Mouse (Mus musculus) MEL (cell line): Measurements from ENCODE around the gene Zfp277. TPM values are rescaled to one million over a fixed set of nuclear protein-coding genes. Genes with fewer than 3 reads are reported as not detected.

ENCODE experiments used
- DNase-seq: peaks from one replicate; pipeline ENCODE4 v3.0.0; 2011; ENCODE audit warnings: low read depth, low spot score
- H3K27ac ChIP-seq: 2 replicates; pipeline ENCODE4 v1.5.1; 2012; ENCODE audit warnings: low read depth, mild to moderate bottlenecking, control low read depth, low read length, moderate library complexity; ENCODE audit not compliant: control insufficient read depth
- H3K27me3 ChIP-seq, 2 experiments: fragments of 150-350 bp in 1 of 2; sonication (generic) in 1 of 2; 2 replicates each; pipeline ENCODE4 v1.6.1; 2012; ENCODE audit warnings: low read length in 2 of 2, mild to moderate bottlenecking in 2 of 2, improper control_type of control experiment in 1 of 2, moderate library complexity in 1 of 2; ENCODE audit not compliant: insufficient read depth in 2 of 2, control insufficient read depth in 1 of 2
- H3K36me3 ChIP-seq, 2 experiments: 2 replicates each; pipeline ENCODE4 v1.6.1; 2012 to 2014; ENCODE audit warnings: low read length in 2 of 2, improper control_type of control experiment in 1 of 2, inconsistent platforms in 1 of 2, mild to moderate bottlenecking in 1 of 2; ENCODE audit not compliant: insufficient read depth in 2 of 2, control insufficient read depth in 1 of 2
- H3K4me1 ChIP-seq, 2 experiments: fragments of 150-350 bp in 1 of 2; sonication (generic) in 1 of 2; 2 replicates each; pipeline ENCODE4 v1.6.1; 2012; ENCODE audit warnings: low read length in 2 of 2, improper control_type of control experiment in 1 of 2, mild to moderate bottlenecking in 1 of 2; ENCODE audit not compliant: insufficient read depth in 2 of 2, control insufficient read depth in 1 of 2
- H3K4me3 ChIP-seq, 2 experiments: fragments of 150-350 bp in 1 of 2; sonication (generic) in 1 of 2; 2 replicates each; pipeline ENCODE4 v1.5.1; 2012; ENCODE audit warnings: low read depth in 2 of 2, low read length in 2 of 2, mild to moderate bottlenecking in 2 of 2, moderate library complexity in 2 of 2, control low read depth in 1 of 2, improper control_type of control experiment in 1 of 2; ENCODE audit not compliant: control insufficient read depth in 1 of 2, insufficient read depth in 1 of 2
- H3K79me2 ChIP-seq: 2 replicates; pipeline ENCODE4 v1.6.1; 2012; ENCODE audit warnings: mild to moderate bottlenecking, low read length, moderate library complexity; ENCODE audit not compliant: control insufficient read depth, poor library complexity, insufficient read depth
- H3K9ac ChIP-seq: 2 replicates; pipeline ENCODE4 v1.6.1; 2012; ENCODE audit warnings: low read depth, mild to moderate bottlenecking, control low read depth, low read length, moderate library complexity; ENCODE audit not compliant: control insufficient read depth, poor library complexity, severe bottlenecking
- H3K9me3 ChIP-seq: fragments of 150-350 bp; sonication (generic); replicated peaks from 2 replicates; pipeline ENCODE4 v1.6.1; 2012; ENCODE audit warnings: mild to moderate bottlenecking, low read length, improper control_type of control experiment, moderate library complexity; ENCODE audit not compliant: insufficient read depth
- CHD2 ChIP-seq: IDR thresholded peaks from 2 replicates; pipeline ENCODE4 v1.6.1; 2011; ENCODE audit warnings: low read length, improper control_type of control experiment
- E2F4 ChIP-seq: IDR thresholded peaks from 2 replicates; pipeline ENCODE4 v1.6.1; 2011; ENCODE audit warnings: low read depth, low read length, improper control_type of control experiment, borderline replicate concordance
- EP300 ChIP-seq, 2 experiments: IDR thresholded peaks; 2 replicates each; pipeline ENCODE4 v1.6.1; 2011; ENCODE audit warnings: improper control_type of control experiment in 2 of 2, low read length in 2 of 2, low read depth in 1 of 2, mild to moderate bottlenecking in 1 of 2
- GABPA ChIP-seq: IDR thresholded peaks from 2 replicates; pipeline ENCODE4 v1.6.1; 2012; ENCODE audit warnings: low read depth, mild to moderate bottlenecking, inconsistent platforms, low read length, improper control_type of control experiment, moderate library complexity
- GATA1 ChIP-seq: IDR thresholded peaks from 2 replicates; pipeline ENCODE4 v1.6.1; 2011; ENCODE audit warnings: low read depth, low read length, improper control_type of control experiment
- MAFK ChIP-seq: IDR thresholded peaks from 2 replicates; pipeline ENCODE4 v1.6.1; 2011; ENCODE audit warnings: low read depth, mild to moderate bottlenecking, low read length, improper control_type of control experiment, borderline replicate concordance
- MAX ChIP-seq: IDR thresholded peaks from 2 replicates; pipeline ENCODE4 v1.6.1; 2011; ENCODE audit warnings: low read length, improper control_type of control experiment
- MXI1 ChIP-seq: IDR thresholded peaks from 2 replicates; pipeline ENCODE4 v1.6.1; 2011; ENCODE audit warnings: mild to moderate bottlenecking, low read depth, low read length, improper control_type of control experiment
- MYC ChIP-seq: IDR thresholded peaks from 2 replicates; pipeline ENCODE4 v1.6.1; 2011; ENCODE audit warnings: low read depth, mild to moderate bottlenecking, low read length, improper control_type of control experiment, moderate library complexity
- NELFE ChIP-seq: IDR thresholded peaks from 2 replicates; pipeline ENCODE4 v1.6.1; 2011; ENCODE audit warnings: low read depth, low read length, improper control_type of control experiment
- NRF1 ChIP-seq: IDR thresholded peaks from 2 replicates; pipeline ENCODE4 v1.6.1; 2014; ENCODE audit warnings: low read depth, mild to moderate bottlenecking, inconsistent platforms, low read length, improper control_type of control experiment, moderate library complexity; ENCODE audit not compliant: poor library complexity, insufficient read depth, severe bottlenecking
- POLR2AphosphoS2 ChIP-seq: IDR thresholded peaks from 2 replicates; pipeline ENCODE4 v1.6.1; 2011; ENCODE audit warnings: low read length, improper control_type of control experiment
- RCOR1 ChIP-seq: IDR thresholded peaks from 2 replicates; pipeline ENCODE4 v1.6.1; 2012; ENCODE audit warnings: low read depth, mild to moderate bottlenecking, inconsistent platforms, low read length, improper control_type of control experiment
- SIN3A ChIP-seq: IDR thresholded peaks from 2 replicates; pipeline ENCODE4 v1.6.1; 2012; ENCODE audit warnings: low read length, improper control_type of control experiment, inconsistent platforms
- TAL1 ChIP-seq: IDR thresholded peaks from 2 replicates; pipeline ENCODE4 v1.6.1; 2012; ENCODE audit warnings: mild to moderate bottlenecking, inconsistent platforms, low read length, moderate library complexity, mixed read lengths
- TCF12 ChIP-seq: IDR thresholded peaks from 2 replicates; pipeline ENCODE4 v1.6.1; 2014; ENCODE audit warnings: low read depth, mild to moderate bottlenecking, inconsistent platforms, low read length, improper control_type of control experiment, moderate library complexity
- UBTF ChIP-seq: IDR thresholded peaks from 2 replicates; pipeline ENCODE4 v1.6.1; 2012; ENCODE audit warnings: low read depth, mild to moderate bottlenecking, inconsistent platforms, low read length, improper control_type of control experiment, moderate library complexity, borderline replicate concordance; ENCODE audit not compliant: insufficient read depth
- USF1 ChIP-seq: IDR thresholded peaks from 2 replicates; pipeline ENCODE4 v1.6.1; 2014; ENCODE audit warnings: low read depth, mild to moderate bottlenecking, inconsistent platforms, low read length, improper control_type of control experiment, moderate library complexity
- ZKSCAN1 ChIP-seq: IDR thresholded peaks from 2 replicates; pipeline ENCODE4 v1.6.1; 2012; ENCODE audit warnings: low read depth, mild to moderate bottlenecking, inconsistent platforms, low read length, improper control_type of control experiment, moderate library complexity
- ZMIZ1 ChIP-seq: IDR thresholded peaks from 2 replicates; pipeline ENCODE4 v1.6.1; 2012; ENCODE audit warnings: low read depth, mild to moderate bottlenecking, inconsistent platforms, low read length, improper control_type of control experiment, moderate library complexity
- ZNF384 ChIP-seq: IDR thresholded peaks from 2 replicates; pipeline ENCODE4 v1.6.1; 2012; ENCODE audit warnings: low read depth, mild to moderate bottlenecking, inconsistent platforms, low read length, improper control_type of control experiment
- polyA plus RNA-seq, 2 experiments: library from polyadenylated mRNA; stranded (reverse) in 1 of 2; unstranded in 1 of 2; fragments of >175 nt in 1 of 2; fragments of >200 nt in 1 of 2; gene quantifications; 2 replicates each; pipeline versions ENCODE4 v1.2.1 to v1.2.4; 2012; ENCODE audit warnings: low replicate concordance in 2 of 2, low read depth in 1 of 2; ENCODE audit not compliant: insufficient read length in 2 of 2, insufficient read depth in 1 of 2, missing spikeins in 1 of 2
- total RNA-seq: library from RNA; depleted of rRNA; stranded (reverse); fragments of 300-350 nt; gene quantifications from 2 replicates; pipeline ENCODE4 v1.2.3, GENCODE M21; 2012

Gene Zfp277
- total and polyA plus RNA-seq, 3 experiments = 1.1 to 1.9 TPM; not detected in 1

DNA sequence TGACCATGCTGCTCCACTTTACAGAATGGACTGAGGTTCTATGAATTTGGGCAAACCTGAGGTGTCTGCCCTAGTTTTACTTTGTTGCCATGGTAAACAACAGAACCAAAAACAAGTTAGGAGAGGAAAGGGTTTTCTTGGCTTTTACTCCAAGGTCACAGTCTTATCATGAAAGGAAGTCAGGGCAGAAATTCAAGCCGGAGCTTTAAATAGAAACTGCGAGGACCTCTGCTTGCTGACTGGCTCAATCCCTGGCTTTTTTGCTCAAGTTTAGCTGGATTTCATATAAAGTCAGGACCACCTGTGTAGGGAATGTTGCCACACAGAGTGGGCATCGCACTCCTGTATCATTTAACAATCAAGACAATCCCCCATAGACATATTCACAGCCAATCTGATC is 147.1 kb downstream of the Zfp277 start:
- Histone ChIP-seq H3K4me3 (no peak overlapping the region), H3K36me3 (no peaks in the 10 kb centered on the region), H3K79me2 (no peaks in the 10 kb centered on the region), H3K9me3 (no peaks in the 10 kb centered on the region), H3K9ac (no peak overlapping the region), H3K27me3 (peaks cover 0 to 2% of the 10 kb centered on the region in 2 experiments; a peak in 3 of 4 replicates), H3K27ac (no peak overlapping the region), H3K4me1 (no peaks in the 10 kb centered on the region)
- no peak for DNase-seq
- TF ChIP-seq ZNF384 (no peak), MAX (no peak), GATA1 (no peak), NELFE (no peak), EP300 (IDR thresholded peaks at IDR 0.05; ENCODE audit: low read depth in 1 of 2, low read length in 2 of 2) (no peak), POLR2AphosphoS2 (no peak), MYC (no peak), GABPA (no peak), E2F4 (no peak), ZMIZ1 (no peak), UBTF (no peak), ZKSCAN1 (no peak), NRF1 (no peak)

DNA sequence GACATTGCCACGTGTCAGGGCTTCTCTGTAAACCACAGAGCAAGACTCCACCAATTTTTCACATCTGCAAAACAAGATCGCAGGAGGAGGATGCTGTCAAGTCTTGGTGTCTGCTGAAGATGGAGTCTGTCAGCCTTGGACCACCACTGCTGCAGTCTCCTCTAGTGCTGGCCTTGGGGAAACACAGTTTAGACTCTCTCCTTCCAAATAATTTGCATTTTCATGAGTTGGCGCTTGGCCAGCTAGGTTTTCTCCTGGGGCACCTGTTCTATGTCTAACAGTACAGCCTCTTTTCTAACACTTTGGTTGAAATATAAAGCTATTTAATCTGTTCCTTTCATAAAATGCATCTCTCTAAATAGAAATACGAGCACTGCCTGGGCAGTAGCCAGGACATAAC is 159.2 kb downstream of the Zfp277 start:
- H3K9me3 ChIP-seq = no peaks in the 10 kb centered on the region
- no peaks in the 10 kb centered on the region for H3K36me3 ChIP-seq
- no peak for TF ChIP-seq MXI1
- TF ChIP-seq CHD2 = no peak
- TF ChIP-seq RCOR1 = no peak
- TF ChIP-seq TCF12 = no peak
- no peak for TF ChIP-seq ZMIZ1
- no peak for TF ChIP-seq MAFK
- TF ChIP-seq TAL1 = no peak
- TF ChIP-seq EP300 (IDR thresholded peaks at IDR 0.05; ENCODE audit: low read depth in 1 of 2, low read length in 2 of 2) = no peak
- no peak for TF ChIP-seq USF1
- no peak for TF ChIP-seq SIN3A
- TF ChIP-seq, all 39 proteins: peak for 0
- Histone ChIP-seq H3K4me1 (no peaks in the 10 kb centered on the region), H3K4me3 (no peak overlapping the region), H3K79me2 (no peaks in the 10 kb centered on the region), H3K9ac (no peak overlapping the region), H3K27me3 (no peaks in the 10 kb centered on the region), H3K27ac (no peak overlapping the region)
- no peak for DNase-seq
